Mouse (Mus musculus) midbrain, postnatal 0 days (tissue): ENCODE measurements at regions not wholly inside any gene's neighbourhood (a gene's known extent, or its start where the extent isn't known, plus 50 kb on each side); places are given as distances from the start of the nearest gene placed in this dataset.

Source experiments
- ATAC-seq: fragments of 200-750 bp; cut with Nextera tagmentation; 2 replicates; pipeline ENCODE4 v1.8.0; 2017; ENCODE audit warnings: moderate number of reproducible peaks, mild to moderate bottlenecking, moderate TSS enrichment, moderate library complexity; ENCODE audit not compliant: low FRiP score
- DNase-seq: peaks from one replicate; pipeline ENCODE4 v3.0.0-alpha.2; 2015; ENCODE audit warnings: low spot score
- H3K27ac ChIP-seq: fragments of 300-500 bp; sonication (generic); 2 replicates; pipeline ENCODE4 v1.5.1; 2014; ENCODE audit warnings: low read depth, mild to moderate bottlenecking, low read length, mixed read lengths
- H3K27me3 ChIP-seq: fragments of 300-500 bp; sonication (generic); 2 replicates; pipeline ENCODE4 v1.6.1; 2014; ENCODE audit warnings: low read length, control low read depth, mixed read lengths; ENCODE audit not compliant: insufficient read depth
- H3K36me3 ChIP-seq: fragments of 300-500 bp; sonication (generic); 2 replicates; pipeline ENCODE4 v1.6.1; 2014; ENCODE audit warnings: low read length, control low read depth, mixed read lengths; ENCODE audit not compliant: insufficient read depth
- H3K4me1 ChIP-seq: fragments of 300-500 bp; sonication (generic); 2 replicates; pipeline ENCODE4 v1.6.1; 2014; ENCODE audit warnings: mild to moderate bottlenecking, control low read depth, antibody characterized with exemption, low read length, mixed read lengths; ENCODE audit not compliant: insufficient read depth
- H3K4me2 ChIP-seq: fragments of 300-500 bp; sonication (generic); 2 replicates; pipeline ENCODE4 v1.6.1; 2014; ENCODE audit warnings: low read depth, mild to moderate bottlenecking, low read length, mixed read lengths; ENCODE audit not compliant: poor library complexity, severe bottlenecking
- H3K4me3 ChIP-seq: fragments of 300-500 bp; sonication (generic); 2 replicates; pipeline ENCODE4 v1.5.1; 2014; ENCODE audit warnings: low read depth, mild to moderate bottlenecking, low read length, moderate library complexity
- H3K9ac ChIP-seq: fragments of 300-500 bp; sonication (generic); replicated peaks from 2 replicates; pipeline ENCODE4 v1.6.1; 2014; ENCODE audit warnings: mild to moderate bottlenecking, low read length, moderate library complexity, mixed read lengths; ENCODE audit not compliant: poor library complexity, severe bottlenecking
- H3K9me3 ChIP-seq: fragments of 300-500 bp; sonication (generic); 2 replicates; pipeline ENCODE4 v1.6.1; 2016; ENCODE audit warnings: low read length, control low read depth
- CTCF ChIP-seq: IDR thresholded peaks from 2 replicates; pipeline ENCODE4 v1.5.1; 2016; ENCODE audit warnings: antibody characterized with exemption, mild to moderate bottlenecking
- WGBS: fragments of 180-500 bp; shearing (Covaris S2); extraction: QIAGEN DNeasy Blood & Tissue Kit; methylation state at CpG from one replicate; pipeline ENCODE4 v1.1.7; 2014; 5-methylcytosine and 5-hydroxymethylcytosine counted together

- no peak overlapping the region for H3K4me2 ChIP-seq
- H3K4me3 ChIP-seq: no peak overlapping the region
- no peaks in the 10 kb centered on the region for H3K36me3 ChIP-seq
- no peak overlapping the region for H3K27ac ChIP-seq
- H3K4me1 ChIP-seq: no peaks in the 10 kb centered on the region
- ATAC-seq (no peak), DNase-seq (no peak)
- no peak overlapping the region for H3K9ac ChIP-seq
- no peaks in the 10 kb centered on the region for H3K9me3 ChIP-seq
- WGBS: 84% methylated on average over 7 of the region's 7 CpGs
- H3K27me3 ChIP-seq: no peaks in the 10 kb centered on the region
- TF ChIP-seq CTCF: no peak
Observed at GRCm38 (mm10) chr16:12693346-12693745, 416.1 kb upstream of the Ercc4 start.

GRCm38 (mm10) chr16:12694646-12695045 lies 414.8 kb upstream of the Ercc4 start:
- DNase-seq (no peak), ATAC-seq (no peak)
- no peak overlapping the region for H3K4me3 ChIP-seq
- no peak overlapping the region for H3K4me2 ChIP-seq
- TF ChIP-seq CTCF: no peak
- no peaks in the 10 kb centered on the region for H3K9me3 ChIP-seq
- no peak overlapping the region for H3K27ac ChIP-seq
- WGBS: 87% methylated on average over 3 of the region's 3 CpGs
- H3K36me3 ChIP-seq: no peaks in the 10 kb centered on the region
- no peak overlapping the region for H3K9ac ChIP-seq
- H3K27me3 ChIP-seq: no peaks in the 10 kb centered on the region
- H3K4me1 ChIP-seq: no peaks in the 10 kb centered on the region

- Histone ChIP-seq H3K27me3 (no peaks in the 10 kb centered on the region), H3K36me3 (no peaks in the 10 kb centered on the region), H3K9ac (no peak overlapping the region), H3K4me2 (no peak overlapping the region), H3K4me3 (no peak overlapping the region), H3K4me1 (no peaks in the 10 kb centered on the region), H3K27ac (no peak overlapping the region), H3K9me3 (no peaks in the 10 kb centered on the region)
- WGBS: 92% methylated on average over 10 of the region's 10 CpGs
- DNase-seq (no peak), ATAC-seq (no peak)
- TF ChIP-seq CTCF: no peak
Observed at GRCm38 (mm10) chr16:12696939-12697621, 412.4 kb upstream of the Ercc4 start.

GRCm38 (mm10) chr16:12699557-12699956 lies 409.9 kb upstream of the Ercc4 start:
- Histone ChIP-seq H3K4me3 (no peak overlapping the region), H3K27me3 (no peaks in the 10 kb centered on the region), H3K4me2 (no peak overlapping the region), H3K9ac (no peak overlapping the region), H3K27ac (no peak overlapping the region), H3K36me3 (no peaks in the 10 kb centered on the region), H3K4me1 (no peaks in the 10 kb centered on the region), H3K9me3 (no peaks in the 10 kb centered on the region)
- 72% methylated on average over 5 of the region's 5 CpGs for WGBS
- no peak for ATAC-seq
- no peak for DNase-seq
- TF ChIP-seq CTCF: no peak

GRCm38 (mm10) chr16:12700088-12700487 lies 409.4 kb upstream of the Ercc4 start:
- Histone ChIP-seq H3K27ac (no peak overlapping the region), H3K4me1 (no peaks in the 10 kb centered on the region), H3K4me2 (no peak overlapping the region), H3K9me3 (no peaks in the 10 kb centered on the region), H3K9ac (no peak overlapping the region), H3K27me3 (no peaks in the 10 kb centered on the region), H3K36me3 (no peaks in the 10 kb centered on the region), H3K4me3 (no peak overlapping the region)
- TF ChIP-seq CTCF: no peak
- DNase-seq: no peak
- no peak for ATAC-seq
- WGBS: 84% methylated on average over 10 of the region's 10 CpGs

GRCm38 (mm10) chr16:12703818-12704590 lies 405.5 kb upstream of the Ercc4 start:
- no peak overlapping the region for H3K4me2 ChIP-seq
- WGBS: 93% methylated on average over 9 of the region's 9 CpGs
- H3K9ac ChIP-seq: no peak overlapping the region
- H3K27ac ChIP-seq: no peak overlapping the region
- DNase-seq (no peak), ATAC-seq (no peak)
- no peaks in the 10 kb centered on the region for H3K9me3 ChIP-seq
- H3K4me1 ChIP-seq: no peaks in the 10 kb centered on the region
- no peak overlapping the region for H3K4me3 ChIP-seq
- TF ChIP-seq CTCF: no peak
- no peaks in the 10 kb centered on the region for H3K27me3 ChIP-seq
- no peaks in the 10 kb centered on the region for H3K36me3 ChIP-seq
